Mouse (Mus musculus) lung, embryonic 14.5 days (tissue): ENCODE data around the gene Padi6. TPM values are rescaled to one million over a fixed set of nuclear protein-coding genes. Genes with fewer than 3 reads are reported as not detected.

Experiments
- ATAC-seq: fragments of 200-750 bp; cut with Nextera tagmentation; 2 replicates; pipeline ENCODE4 v1.8.0; 2017; ENCODE audit warnings: mild to moderate bottlenecking, moderate TSS enrichment, moderate library complexity; ENCODE audit not compliant: insufficient read depth
- DNase-seq: peaks from one replicate; pipeline ENCODE4 v3.0.0-alpha.2; 2015
- H3K27ac ChIP-seq: fragments of 300-500 bp; sonication (generic); 2 replicates; pipeline ENCODE4 v1.5.1; 2014; ENCODE audit warnings: low read depth, mild to moderate bottlenecking, moderate library complexity
- H3K27me3 ChIP-seq: fragments of 300-500 bp; sonication (generic); 2 replicates; pipeline ENCODE4 v1.6.1; 2014; ENCODE audit warnings: low read length, control low read depth; ENCODE audit not compliant: insufficient read depth
- H3K36me3 ChIP-seq: fragments of 300-500 bp; sonication (generic); 2 replicates; pipeline ENCODE4 v1.6.1; 2014; ENCODE audit warnings: control low read depth; ENCODE audit not compliant: insufficient read depth
- H3K4me1 ChIP-seq: fragments of 300-500 bp; sonication (generic); 2 replicates; pipeline ENCODE4 v1.6.1; 2014; ENCODE audit warnings: antibody characterized with exemption, control low read depth; ENCODE audit not compliant: insufficient read depth
- H3K4me2 ChIP-seq: fragments of 300-500 bp; sonication (generic); 2 replicates; pipeline ENCODE4 v1.6.1; 2014; ENCODE audit warnings: mild to moderate bottlenecking
- H3K4me3 ChIP-seq: fragments of 300-500 bp; sonication (generic); 2 replicates; pipeline ENCODE4 v1.5.1; 2014; ENCODE audit warnings: low read depth, low read length
- H3K9ac ChIP-seq: fragments of 300-500 bp; sonication (generic); 2 replicates; pipeline ENCODE4 v1.6.1; 2014
- H3K9me3 ChIP-seq: fragments of 300-500 bp; sonication (generic); 2 replicates; pipeline ENCODE4 v1.6.1; 2016; ENCODE audit warnings: low read depth, low read length, control low read depth
- CTCF ChIP-seq: IDR thresholded peaks from 2 replicates; pipeline ENCODE4 v1.5.1; 2016; ENCODE audit warnings: antibody characterized with exemption, low read depth
- WGBS: fragments of 180-500 bp; shearing (Covaris S2); extraction: QIAGEN DNeasy Blood & Tissue Kit; methylation state at CpG from one replicate; pipeline ENCODE4 v1.1.7; 2014; 5-methylcytosine and 5-hydroxymethylcytosine counted together
- polyA plus RNA-seq: library from polyadenylated mRNA; unstranded; fragments of >200 nt; fragmentation: Nextera tagmentation; extraction: Ambion mirVana; gene quantifications from 2 replicates; pipeline ENCODE4 v1.2.1, GENCODE M21; 2014

Gene Padi6
- polyA plus RNA-seq, 1 experiment from 2014 or later: not detected

DNA sequence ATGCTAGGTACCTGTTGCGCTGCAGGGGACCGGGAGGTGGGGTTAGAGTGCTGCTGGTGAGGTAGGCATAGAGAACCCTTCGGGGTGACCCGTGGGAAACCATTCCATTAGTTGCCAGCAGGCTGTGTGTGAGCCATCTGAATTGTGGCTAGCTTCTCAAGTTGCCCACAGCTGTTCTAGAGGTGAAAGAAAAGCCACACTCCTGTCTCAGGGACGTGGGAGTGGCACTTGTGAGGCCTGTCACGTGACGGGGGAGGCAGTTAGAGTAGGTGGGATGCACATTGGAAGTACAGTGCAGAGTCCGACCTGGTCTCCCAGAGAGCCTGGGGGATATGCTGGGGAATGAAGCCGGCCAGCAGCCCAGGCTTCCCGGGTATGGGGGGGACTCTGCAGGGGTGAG is 32.8 kb downstream of the Padi6 start:
- no peak for TF ChIP-seq CTCF
- ATAC-seq (no peak), DNase-seq (no peak)
- Histone ChIP-seq H3K4me2 (no peak overlapping the region), H3K9ac (no peak overlapping the region), H3K9me3 (no peaks in the 10 kb centered on the region), H3K27me3 (no peaks in the 10 kb centered on the region), H3K27ac (no peak overlapping the region), H3K36me3 (peaks cover 100% of the 10 kb centered on the region), H3K4me1 (peaks cover 11% of the 10 kb centered on the region; the same call in 1 of the 2 replicates), H3K4me3 (no peak overlapping the region)
- 76% methylated on average over 10 of the region's 10 CpGs for WGBS

DNA sequence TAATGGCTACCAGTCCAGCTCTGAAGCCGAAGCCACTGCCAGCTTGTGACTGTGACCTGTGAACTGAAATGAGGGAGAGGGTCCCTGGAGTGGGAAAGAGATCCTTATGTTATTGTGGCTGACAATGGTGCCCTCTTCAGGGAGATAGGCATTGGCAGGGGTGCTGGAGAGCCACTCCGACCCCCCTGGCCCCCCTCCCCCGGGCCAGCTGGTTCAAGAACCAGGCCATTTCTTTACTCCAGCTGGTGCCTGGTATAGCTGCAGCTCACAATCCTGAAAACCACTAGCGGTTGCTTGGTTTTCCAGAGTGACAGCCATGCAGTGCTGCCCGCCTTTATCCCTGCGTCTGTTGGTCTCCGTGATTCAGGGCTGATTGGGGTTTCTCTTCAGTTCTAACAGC is 33.3 kb downstream of the Padi6 start:
- Histone ChIP-seq H3K4me1 (peaks cover 10% of the 10 kb centered on the region; the same call in 1 of the 2 replicates), H3K27me3 (no peaks in the 10 kb centered on the region), H3K27ac (no peak overlapping the region), H3K36me3 (peaks cover 96% of the 10 kb centered on the region), H3K4me3 (no peak overlapping the region), H3K4me2 (no peak overlapping the region), H3K9ac (no peak overlapping the region), H3K9me3 (no peaks in the 10 kb centered on the region)
- DNase-seq (no peak), ATAC-seq (no peak)
- 75% methylated on average over 7 of the region's 7 CpGs for WGBS
- no peak for TF ChIP-seq CTCF

DNA sequence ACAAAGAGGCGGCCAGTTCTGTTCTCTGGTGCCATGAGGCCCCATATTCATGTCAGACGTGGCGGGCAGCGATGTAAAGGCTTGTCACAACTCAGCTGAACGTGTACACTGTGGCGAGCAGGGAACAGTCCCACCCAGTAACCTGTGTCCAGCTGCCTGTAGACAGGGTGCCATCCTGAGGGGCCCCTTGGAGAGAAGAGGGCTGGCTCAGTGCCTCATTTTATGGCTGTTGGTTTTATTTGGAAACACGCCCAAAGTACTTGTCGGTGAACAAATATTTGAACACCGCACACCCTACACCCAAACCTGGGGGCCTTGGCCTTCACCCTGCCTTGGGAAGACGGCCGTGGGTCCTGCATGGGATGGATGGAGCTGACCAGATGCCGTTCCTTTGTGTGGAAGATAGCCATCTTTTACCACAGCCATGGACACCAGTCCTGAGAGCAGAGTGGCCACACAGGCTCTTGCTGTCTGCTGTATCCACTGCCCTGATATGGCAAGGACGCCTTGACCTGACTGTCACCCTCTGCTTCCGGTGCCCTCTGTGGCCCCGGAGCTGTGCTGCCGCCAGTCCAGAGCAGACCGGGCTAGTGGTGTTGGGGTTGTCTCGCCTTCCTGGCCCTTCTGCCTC is 34.0 kb downstream of the Padi6 start:
- H3K9ac ChIP-seq: no peak overlapping the region
- H3K27me3 ChIP-seq: no peaks in the 10 kb centered on the region
- no peak overlapping the region; the same call in 1 of the 2 replicates for H3K27ac ChIP-seq
- no peaks in the 10 kb centered on the region for H3K9me3 ChIP-seq
- WGBS: 58% methylated on average over 18 of the region's 18 CpGs
- no peak for TF ChIP-seq CTCF
- H3K36me3 ChIP-seq: peaks cover 89% of the 10 kb centered on the region
- no peak overlapping the region for H3K4me2 ChIP-seq
- H3K4me3 ChIP-seq: no peak overlapping the region
- H3K4me1 ChIP-seq: peaks cover 11% of the 10 kb centered on the region; the same call in 1 of the 2 replicates
- ATAC-seq (peak; percentile 10; the same call in 1 of the 2 replicates), DNase-seq (peak; percentile 62)

DNA sequence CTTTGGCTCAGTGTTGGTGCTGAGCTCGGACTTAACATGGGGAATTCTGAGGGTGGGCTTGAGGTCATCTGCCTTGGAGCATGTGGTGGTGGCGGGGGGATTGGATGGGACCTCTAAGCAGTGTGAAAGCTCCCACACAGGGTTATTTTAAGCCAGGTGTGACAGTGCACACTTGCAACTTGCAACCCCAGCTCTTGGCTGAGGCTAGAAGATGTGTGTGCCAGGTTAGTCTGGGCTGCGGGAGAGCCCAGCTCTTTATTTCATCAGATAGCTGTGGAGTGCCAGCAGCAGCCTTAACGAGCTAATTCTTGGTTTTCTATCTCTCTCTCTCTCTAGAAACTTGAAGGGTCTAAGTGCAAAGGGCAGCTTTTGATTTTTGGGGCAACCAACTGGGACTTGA is 34.8 kb downstream of the Padi6 start:
- Histone ChIP-seq H3K9me3 (no peaks in the 10 kb centered on the region), H3K9ac (peak overlapping the region; percentile 13; the same call in 1 of the 2 replicates), H3K4me3 (no peak overlapping the region), H3K36me3 (peaks cover 81% of the 10 kb centered on the region), H3K27ac (no peak overlapping the region), H3K27me3 (no peaks in the 10 kb centered on the region), H3K4me2 (no peak overlapping the region), H3K4me1 (peaks cover 7% of the 10 kb centered on the region; the same call in 1 of the 2 replicates)
- TF ChIP-seq CTCF: no peak
- WGBS: 64% methylated on average over 4 of the region's 4 CpGs
- no peak for DNase-seq
- ATAC-seq: no peak

DNA sequence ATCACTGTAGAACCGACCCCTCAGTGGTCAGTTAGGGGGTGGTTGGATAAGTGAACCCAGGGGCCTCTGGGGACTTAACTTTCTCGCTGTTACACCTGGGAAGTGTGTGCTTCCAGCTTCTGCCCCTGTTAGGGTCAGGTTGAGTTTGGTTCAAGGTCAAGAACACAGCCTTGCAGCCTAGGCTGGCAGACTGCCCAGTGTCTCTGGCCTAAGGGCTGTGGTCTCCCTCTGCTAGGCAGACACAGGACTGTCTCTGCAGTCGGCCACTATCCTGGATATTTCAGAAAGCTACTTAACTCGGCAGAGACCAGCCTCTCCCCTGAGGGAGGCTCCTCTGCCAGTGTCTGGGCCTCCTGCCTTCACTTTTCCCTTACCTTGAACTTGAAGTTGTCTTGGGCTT is 38.3 kb downstream of the Padi6 start:
- 46% methylated on average over 4 of the region's 4 CpGs for WGBS
- peaks cover 14% of the 10 kb centered on the region; the same call in 1 of the 2 replicates for H3K4me1 ChIP-seq

DNA sequence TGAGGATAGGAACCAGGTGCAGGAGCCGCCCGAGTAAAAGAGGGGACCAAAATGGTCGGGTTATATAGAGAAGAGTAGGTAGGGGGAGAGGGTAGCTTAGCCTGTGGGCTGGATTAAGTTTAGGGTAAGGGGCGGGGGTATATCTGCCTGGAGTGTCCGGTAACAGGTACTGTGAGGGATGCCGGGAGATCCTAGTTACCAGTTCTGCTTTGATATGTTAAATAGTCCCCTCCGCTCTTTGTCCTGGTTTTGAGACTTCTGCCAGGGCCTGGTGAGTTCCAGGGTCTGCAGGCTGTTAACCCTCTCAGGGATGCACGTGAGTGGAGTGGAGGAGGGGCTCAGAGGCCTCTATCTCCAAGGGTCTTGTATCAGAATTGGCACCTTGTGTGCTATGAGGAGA is 38.8 kb downstream of the Padi6 start:
- DNase-seq (no peak), ATAC-seq (no peak)
- Histone ChIP-seq H3K4me1 (peaks cover 14% of the 10 kb centered on the region; the same call in 1 of the 2 replicates), H3K27me3 (0 out of 2 replicates have a peak, but pooled peaks cover 5% of the 10 kb centered on the region), H3K27ac (peak overlapping the region; percentile 99; the same call in 1 of the 2 replicates), H3K9ac (peak overlapping the region; percentile 94), H3K9me3 (no peaks in the 10 kb centered on the region), H3K4me3 (peak overlapping the region; percentile 92), H3K4me2 (peak overlapping the region; percentile 92), H3K36me3 (peaks cover 42% of the 10 kb centered on the region)
- no peak for TF ChIP-seq CTCF
- 12% methylated on average over 8 of the region's 8 CpGs for WGBS

More for the DNA sequence above, 38.3 kb downstream of the Padi6 start:
- 0 out of 2 replicates have a peak, but pooled peaks cover 3% of the 10 kb centered on the region for H3K27me3 ChIP-seq
- H3K4me2 ChIP-seq: peak overlapping the region; percentile 92
- peak overlapping the region; percentile 99; the same call in 1 of the 2 replicates for H3K27ac ChIP-seq
- no peak for DNase-seq
- H3K9me3 ChIP-seq: no peaks in the 10 kb centered on the region
- no peak for ATAC-seq
- no peak for TF ChIP-seq CTCF
- H3K36me3 ChIP-seq: peaks cover 47% of the 10 kb centered on the region
- H3K9ac ChIP-seq: peak overlapping the region; percentile 94
- peak overlapping the region; percentile 92; the same call in 1 of the 2 replicates for H3K4me3 ChIP-seq

DNA sequence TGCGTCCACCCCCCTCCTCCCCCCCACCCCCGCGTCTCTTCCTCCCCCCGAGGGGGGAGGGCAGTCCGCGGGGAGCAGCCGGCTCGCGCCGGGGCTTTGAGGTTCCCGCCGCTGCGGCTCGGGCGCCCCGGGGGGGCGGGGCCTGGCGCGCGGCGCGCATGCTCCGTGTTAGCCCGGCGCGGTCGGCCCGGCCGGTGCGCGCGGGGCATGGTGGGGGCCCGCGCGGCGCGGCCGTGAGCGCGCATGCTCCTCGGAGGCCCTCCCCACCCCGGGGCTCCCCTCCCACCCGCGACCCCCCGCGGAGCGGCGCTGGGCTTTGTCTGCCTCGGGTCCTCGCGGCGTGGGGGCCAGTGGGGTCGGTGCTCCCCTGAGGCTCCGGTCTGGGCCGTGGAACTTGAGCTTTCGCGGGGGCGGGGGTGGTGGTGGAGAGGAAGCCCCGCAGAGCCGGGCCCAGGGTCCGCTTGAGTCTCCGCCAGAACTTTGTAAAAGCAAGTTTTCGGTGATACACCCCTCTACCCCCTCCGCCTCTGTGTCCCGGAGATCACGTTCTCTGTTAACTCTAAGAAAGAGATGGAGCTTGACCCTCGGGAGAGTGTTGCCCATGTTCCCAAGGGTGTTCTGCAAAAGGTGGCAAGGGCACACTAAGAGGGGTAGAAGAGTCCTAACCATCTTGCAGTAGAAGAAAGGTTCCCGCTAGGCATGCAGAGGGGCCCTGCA is 39.7 kb downstream of the Padi6 start:
- under 1% methylated on average over 35 of the region's 68 CpGs for WGBS
- H3K4me3 ChIP-seq: peak overlapping the region; percentile 92
- peak; percentile 93 for DNase-seq
- ATAC-seq: peak; percentile 75
- H3K4me1 ChIP-seq: peaks cover 14% of the 10 kb centered on the region; the same call in 1 of the 2 replicates
- TF ChIP-seq CTCF: no peak
- H3K4me2 ChIP-seq: peak overlapping the region; percentile 92
- H3K27ac ChIP-seq: peak overlapping the region; percentile 99
- peak overlapping the region; percentile 94 for H3K9ac ChIP-seq
- H3K36me3 ChIP-seq: peaks cover 33% of the 10 kb centered on the region
- no peaks in the 10 kb centered on the region for H3K9me3 ChIP-seq
- H3K27me3 ChIP-seq: 0 out of 2 replicates have a peak, but pooled peaks cover 5% of the 10 kb centered on the region
